Mouse (Mus musculus) gastrocnemius, postnatal 10 days (tissue): ENCODE results near the gene Epha2. TPM values are rescaled to one million over a fixed set of nuclear protein-coding genes. Genes with fewer than 3 reads are reported as not detected.

Source experiments
- DNase-seq: peaks from one replicate; pipeline ENCODE4 v3.0.0; 2021; ENCODE audit warnings: mixed read lengths
- total RNA-seq, 2 experiments: library from RNA; stranded (reverse); gene quantifications; 2 replicates each; pipeline ENCODE4 v1.2.3; 2021

The Epha2 gene
- total RNA-seq, 2 experiments from 2014 or later = 3.9 to 5.9 TPM

DNA sequence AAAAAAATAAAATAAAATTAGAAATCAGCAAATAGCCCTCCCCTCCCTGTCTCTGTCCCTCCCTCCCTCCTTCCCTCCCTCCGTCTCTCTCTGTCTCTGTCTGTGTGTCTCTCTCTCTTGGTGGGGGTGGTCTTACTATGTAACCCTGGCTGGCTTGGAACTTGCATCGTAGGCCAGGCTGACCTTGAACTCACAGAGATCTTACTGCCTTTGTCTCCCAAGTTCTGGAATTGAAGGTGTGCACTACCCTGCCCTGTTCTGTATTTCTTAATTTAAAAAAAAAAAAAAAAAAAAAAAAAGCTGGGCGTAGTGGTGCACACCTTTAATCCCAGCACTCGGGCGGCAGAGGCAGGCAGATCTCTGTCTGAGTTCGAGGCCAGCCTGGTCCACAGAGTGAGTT is 21.3 kb upstream of the Epha2 start:
- DNase-seq = no peak

DNA sequence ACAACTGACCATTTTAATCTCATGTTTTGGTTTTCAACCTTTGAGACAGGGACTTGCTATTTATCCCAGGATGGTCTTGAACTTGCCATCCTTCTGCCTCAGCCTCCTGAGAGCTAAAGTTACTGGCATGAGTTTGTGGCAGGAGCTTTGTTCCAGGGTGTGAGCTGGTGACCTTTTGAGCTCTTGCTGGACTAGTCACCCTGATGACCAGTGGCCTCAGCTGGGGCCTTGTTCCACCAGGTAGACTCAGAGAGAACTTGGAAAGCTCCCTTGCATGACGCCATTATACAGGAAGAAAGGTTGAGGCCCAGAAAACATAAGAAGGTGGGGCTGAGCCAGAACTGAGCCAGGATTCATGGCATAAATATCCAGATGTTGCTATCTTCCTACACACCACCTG is 20.6 kb upstream of the Epha2 start:
- no peak for DNase-seq

DNA sequence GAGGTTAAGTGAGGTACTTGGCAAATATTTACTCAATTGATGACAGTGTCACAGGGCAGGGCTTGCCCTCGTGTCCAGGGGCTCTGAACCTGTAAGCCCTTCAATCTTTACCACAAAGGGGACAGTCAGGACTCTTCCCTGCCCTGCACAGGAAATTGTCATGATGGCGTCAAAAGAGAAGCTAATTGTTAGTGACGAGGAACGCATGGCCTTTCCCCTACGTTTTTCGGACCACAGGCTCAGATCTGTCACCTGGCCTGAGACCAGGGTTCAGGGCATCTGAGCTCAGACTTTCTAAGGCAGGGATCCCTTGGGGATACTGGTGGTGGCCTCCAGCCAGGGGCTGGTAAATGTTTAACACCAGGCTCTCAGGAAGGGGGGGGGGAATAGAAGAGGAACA is 19.9 kb upstream of the Epha2 start:
- DNase-seq = no peak

- DNase-seq = no peak
Measured at GRCm38 (mm10) chr4:141281578-141281977, 19.5 kb upstream of the Epha2 start.

GRCm38 (mm10) chr4:141282087-141282486 is 19.0 kb upstream of the Epha2 start:
- DNase-seq = no peak

DNA sequence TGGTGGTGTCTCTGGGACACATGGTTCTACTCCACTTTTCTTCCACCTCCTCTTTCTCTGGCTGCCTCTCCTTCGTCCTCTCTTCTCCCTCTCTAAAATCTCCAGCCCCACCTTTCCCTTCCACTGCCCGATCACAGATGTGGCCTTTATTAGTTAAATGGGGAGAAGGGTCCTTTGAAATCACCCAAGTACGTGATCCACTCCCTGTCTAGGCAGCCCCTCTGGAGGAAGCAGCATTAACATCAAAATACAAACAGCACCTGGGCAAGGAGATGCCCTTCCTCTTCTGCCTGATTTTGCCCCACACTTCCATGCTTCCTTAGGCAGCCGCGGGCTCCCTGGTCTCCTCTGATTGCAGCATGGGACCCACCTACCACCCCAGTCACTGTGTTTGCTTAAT is 18.4 kb upstream of the Epha2 start:
- no peak for DNase-seq

DNA sequence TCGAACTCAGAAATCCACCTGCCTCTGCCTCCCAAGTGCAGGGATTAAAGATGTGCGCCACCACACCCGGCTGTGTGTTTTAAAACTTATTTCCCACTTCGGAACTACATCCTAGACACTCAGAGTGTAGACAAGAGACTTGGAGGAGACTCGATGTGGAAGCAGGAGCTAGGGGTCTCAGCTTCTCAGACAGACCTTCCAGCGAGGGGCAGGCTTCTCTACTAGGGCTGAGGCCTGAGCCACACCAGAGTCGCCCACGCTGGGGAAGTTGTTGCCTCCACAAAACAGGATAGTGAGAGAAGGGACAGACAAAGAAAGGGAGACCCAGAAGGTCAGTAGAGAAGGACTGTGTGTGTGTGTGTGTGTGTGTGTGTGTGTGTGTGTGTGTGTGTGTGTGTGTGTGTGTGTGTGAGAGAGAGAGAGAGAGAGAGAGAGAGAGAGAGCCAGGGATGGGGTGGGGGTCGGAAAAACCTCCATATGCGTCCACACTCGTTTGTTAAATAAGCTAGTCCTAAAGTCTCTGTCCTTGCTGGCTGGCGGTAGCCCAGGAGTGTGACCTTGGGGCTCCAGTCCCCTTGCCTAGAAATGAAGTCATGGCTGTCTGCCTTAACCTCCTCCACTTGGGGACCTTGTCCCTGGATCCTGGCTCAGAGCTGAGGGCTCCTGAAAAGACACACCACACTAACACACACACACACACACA is 17.7 kb upstream of the Epha2 start:
- no peak for DNase-seq

GRCm38 (mm10) chr4:141283879-141284411 is 17.1 kb upstream of the Epha2 start:
- DNase-seq = peak; percentile 28

GRCm38 (mm10) chr4:141284486-141284885 is 16.6 kb upstream of the Epha2 start:
- DNase-seq = no peak

GRCm38 (mm10) chr4:141285128-141285527 is 15.9 kb upstream of the Epha2 start:
- DNase-seq = no peak

DNA sequence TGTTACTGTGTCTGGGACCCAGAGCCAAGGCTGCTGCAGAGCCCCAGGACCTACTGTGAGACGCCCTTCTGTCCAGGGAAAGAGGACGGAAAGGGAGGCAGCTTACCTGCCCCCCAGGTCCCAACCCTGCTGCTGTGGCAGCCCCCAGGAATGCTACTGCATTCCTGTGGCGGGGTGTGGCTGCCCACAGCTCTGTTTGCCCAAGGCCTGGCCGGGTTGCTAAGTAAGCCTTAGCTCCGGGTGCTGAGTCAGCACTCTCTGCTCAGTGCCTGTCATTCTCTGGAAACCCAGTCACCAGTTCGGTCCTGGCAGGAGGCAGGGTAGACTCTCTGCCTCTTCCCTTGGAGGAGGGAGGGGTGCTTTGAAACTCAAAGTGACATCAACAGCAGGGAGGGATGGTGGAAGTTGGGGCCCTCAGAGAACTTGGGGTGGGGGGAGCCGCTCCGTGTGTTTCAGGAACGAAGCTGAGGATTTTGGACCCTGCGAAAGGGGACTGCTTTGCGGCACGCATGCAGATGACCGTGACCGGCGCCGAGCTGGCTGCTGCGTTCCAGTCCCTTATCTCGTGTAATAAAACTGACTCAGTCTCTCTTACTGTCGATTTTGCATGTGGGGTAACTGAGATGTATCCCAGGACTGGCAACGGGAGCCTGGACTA is 14.1 kb upstream of the Epha2 start:
- DNase-seq = peak; percentile 36

- no peak for DNase-seq
Measured at GRCm38 (mm10) chr4:141287518-141288004, 13.5 kb upstream of the Epha2 start.

- DNase-seq = no peak
Measured at GRCm38 (mm10) chr4:141288152-141288551, 12.9 kb upstream of the Epha2 start.

- no peak for DNase-seq
Measured at GRCm38 (mm10) chr4:141291571-141292375, 9.3 kb upstream of the Epha2 start.

DNA sequence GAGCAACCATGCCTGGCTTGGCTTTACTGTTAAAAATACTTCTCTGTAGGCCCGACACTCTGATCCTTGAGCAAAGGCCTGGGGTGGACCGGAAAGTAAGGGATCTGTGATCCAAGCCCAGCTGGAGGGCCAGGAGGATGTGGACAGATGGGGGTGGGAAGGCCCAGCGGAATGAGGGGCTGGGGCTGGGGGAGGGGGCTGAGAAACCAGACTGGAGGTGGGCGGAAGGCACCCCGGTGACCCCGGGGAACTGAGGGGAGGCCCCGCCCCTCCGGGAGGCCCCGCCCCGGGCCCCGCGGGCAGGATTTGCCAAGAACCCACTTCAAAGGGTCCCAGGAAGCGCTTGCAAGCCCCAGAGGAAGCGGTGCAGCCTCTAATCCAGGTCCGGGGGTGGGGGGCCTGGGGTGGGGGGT is 5.3 kb upstream of the Epha2 start:
- no peak for DNase-seq

- no peak for DNase-seq
Measured at GRCm38 (mm10) chr4:141297934-141298333, 3.1 kb upstream of the Epha2 start.

DNA sequence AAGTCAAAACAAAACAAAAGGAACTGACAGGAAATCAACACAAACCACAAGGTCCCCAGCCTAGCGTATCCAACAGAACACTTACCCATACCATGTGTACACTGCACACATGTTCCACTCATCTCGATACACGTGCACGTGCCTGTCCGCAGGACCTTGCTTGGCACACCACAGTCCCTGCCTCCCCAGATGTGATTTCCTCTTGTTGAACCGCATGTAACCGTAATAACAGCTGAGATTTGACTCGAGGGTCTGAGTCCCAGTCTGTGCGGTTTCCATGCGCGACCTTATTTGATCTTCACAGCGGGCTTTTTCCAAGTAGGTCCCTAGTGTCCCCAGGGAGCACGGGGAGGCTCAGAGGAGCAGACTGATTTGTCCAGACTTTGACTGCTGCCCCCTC is 1.7 kb upstream of the Epha2 start:
- DNase-seq = no peak

- DNase-seq = no peak
Measured at GRCm38 (mm10) chr4:141300196-141300595, 844 bp upstream of the Epha2 start.

- no peak for DNase-seq
Measured at GRCm38 (mm10) chr4:141301591-141302427, 769 bp downstream of the Epha2 start.

GRCm38 (mm10) chr4:141302428-141303401 is 1.7 kb downstream of the Epha2 start:
- no peak for DNase-seq
